Mouse (Mus musculus) gastrocnemius, postnatal 10 days (tissue): ENCODE measurements at regions not wholly inside any gene's neighbourhood (a gene's known extent, or its start where the extent isn't known, plus 50 kb on each side); places are given as distances from the start of the nearest gene placed in this dataset.
"Not testable (repeated sequence)": the region's sequence is repeated elsewhere in the genome, so short reads cannot be mapped to it uniquely, and the experiment has no call there.

ENCODE experiments used
- DNase-seq: peaks from one replicate; pipeline ENCODE4 v3.0.0; 2021; ENCODE audit warnings: mixed read lengths

DNA sequence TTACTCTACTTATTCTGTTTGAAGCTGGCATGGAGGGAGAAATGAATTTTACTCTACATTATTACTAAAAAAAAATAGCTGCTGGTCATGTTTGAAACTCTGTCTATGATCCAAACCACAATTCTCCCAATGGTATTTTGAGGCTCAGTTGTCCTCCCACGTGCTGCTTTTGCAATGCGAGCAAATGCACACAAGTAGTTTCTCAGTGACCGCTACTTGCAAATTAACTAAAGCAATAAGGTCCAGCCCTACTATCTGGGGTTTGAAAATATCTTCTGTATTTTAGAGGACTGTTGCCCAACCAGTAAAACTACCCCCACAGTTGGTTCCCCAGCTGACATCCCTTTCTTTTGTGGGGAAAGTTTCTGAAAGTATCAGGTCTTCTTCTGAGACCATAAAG, 276.0 kb downstream of the Cetn3 start:
- no peak for DNase-seq

DNA sequence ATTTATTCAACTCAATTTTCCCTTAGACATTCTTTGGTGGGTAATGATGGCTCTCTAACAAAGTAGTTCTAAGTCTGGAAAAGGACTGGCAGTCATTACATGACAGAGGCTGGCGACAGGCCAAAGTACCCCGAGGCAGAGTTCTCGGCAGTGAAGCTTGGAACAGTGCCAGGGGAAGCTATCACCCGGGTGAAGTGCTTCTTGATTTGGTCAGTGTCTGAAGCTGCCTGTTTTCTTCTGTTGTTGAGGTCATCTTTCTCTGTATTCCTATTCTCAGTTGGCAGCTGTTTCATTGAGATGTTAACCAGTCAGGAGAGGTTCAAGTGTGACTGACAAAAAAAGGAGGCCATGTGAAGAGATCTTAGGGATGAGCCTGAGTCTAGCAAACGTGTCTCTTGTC, 276.6 kb downstream of the Cetn3 start:
- peak; percentile 53 for DNase-seq

DNA sequence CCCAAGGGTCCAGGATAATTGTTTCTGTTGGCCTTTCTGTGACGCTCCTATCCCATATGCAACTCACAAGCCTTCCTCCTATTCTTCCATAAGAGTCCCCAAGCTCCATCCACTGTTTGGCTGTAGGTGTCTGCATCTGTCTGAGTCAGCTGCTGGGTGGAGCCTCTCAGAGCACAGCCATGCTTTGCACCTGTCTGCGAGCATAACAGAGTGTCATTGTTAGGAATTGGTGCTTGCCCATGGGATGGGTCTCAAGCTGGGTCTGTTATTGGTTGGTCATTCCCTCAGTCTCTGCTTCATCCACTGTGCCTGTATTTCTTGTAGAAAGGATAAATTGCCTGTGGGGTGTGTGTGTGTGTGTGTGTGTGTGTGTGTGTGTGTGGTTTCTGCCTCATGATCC, 281.0 kb downstream of the Cetn3 start:
- DNase-seq = not testable (repeated sequence)

DNA sequence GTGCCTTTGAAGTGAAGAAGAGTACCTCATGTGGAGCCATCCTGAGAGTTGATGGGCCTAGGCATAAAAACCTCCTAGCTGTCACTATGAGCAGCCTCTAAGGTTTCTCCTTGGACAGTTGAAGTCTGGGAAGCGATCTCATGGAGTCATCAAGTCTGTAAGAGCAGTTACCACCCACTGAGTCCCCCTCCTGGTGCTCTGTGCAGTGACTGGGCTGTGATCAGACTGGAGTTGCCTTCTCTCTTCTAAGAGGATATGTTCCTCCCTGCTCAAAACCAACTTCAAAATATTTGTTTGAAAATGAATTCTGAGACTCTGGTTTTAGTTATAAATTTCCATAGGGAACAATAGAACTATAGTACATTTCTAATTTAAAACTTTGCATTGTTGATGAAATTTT, 283.3 kb downstream of the Cetn3 start:
- no peak for DNase-seq

DNA sequence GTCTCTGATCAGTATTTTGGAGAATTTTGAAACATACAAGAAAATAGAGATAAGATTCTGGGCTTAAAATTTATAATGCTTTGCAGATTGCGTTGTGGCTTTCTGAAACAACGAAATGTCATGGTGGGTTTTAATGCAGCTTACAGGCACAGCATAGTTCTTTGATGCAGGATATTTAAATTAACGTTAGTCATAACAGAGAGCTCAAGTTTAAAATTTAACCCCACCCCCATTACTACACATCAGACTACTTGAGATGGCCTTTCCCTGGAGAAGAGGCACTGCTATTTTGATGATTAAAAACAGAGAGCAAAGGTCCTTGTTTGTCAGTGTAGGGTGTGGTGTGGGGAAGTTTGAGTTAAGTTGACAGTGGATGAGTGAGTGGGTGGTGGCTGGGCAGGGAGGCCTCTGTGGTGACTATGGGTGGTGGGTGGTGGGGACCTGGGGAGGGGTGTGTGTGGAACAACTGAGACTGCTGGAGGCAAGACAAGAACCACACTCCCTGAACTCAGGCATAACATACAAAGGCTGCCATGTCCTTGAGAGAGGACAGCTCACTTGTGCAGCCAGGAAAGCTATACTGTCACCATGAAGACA, 283.9 kb downstream of the Cetn3 start:
- DNase-seq = no peak

DNA sequence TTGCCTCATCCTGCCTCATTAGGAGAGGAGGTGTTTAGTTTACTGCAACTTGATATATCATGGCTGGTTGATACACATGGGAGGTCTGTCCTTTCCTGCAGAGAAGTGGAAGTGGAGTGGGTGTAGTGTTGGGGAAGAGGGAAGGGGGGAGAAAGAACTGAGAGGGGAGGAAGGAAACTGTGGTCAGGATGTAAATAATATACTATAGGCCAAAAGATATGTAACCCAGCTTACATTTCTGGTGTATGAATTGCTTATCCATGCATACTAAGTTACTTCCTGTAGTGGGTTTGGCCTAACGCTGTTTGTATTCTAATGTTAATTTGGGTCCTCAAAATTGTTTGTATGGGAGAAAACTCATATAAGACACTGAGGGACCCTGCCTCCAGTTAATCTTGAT, 289.6 kb downstream of the Cetn3 start:
- DNase-seq = no peak

DNA sequence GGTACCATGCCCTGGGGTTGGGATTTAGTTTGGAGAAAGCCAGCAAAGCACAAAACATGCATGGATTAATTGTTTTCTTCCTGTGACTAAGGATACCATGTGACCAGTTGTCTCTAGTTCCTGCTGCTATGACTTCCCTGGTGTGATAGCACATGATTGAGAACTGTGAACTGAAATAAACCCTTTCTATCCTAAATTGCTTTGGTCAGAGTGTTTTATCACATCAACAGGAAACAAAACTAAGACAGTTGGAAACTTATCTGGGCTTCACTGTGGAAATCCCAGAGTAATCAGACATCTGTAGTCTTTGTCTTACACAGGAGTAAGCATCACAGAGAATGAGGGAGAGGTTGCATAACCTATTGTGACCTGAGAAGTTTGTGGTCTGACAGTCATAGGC, 290.5 kb downstream of the Cetn3 start:
- no peak for DNase-seq

DNA sequence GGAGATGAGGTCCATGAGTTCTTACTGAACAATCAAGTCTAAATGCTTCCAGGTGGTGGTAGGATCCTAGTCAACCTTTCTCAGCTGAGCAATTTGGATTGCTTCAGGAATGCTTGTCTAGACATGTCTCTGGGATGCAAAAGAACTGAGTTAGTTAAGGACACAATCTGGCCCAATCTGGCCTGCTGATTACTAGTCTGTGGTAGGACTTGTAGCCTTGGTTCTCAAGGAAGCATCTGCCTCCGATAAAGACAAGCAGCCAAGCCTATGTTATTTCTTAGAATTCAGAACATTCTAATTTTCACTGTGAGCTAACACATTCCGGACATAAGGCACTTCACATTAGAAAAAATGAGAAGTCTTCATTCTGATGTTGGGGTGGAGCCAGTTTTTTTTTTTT, 298.5 kb downstream of the Cetn3 start:
- DNase-seq = no peak

DNA sequence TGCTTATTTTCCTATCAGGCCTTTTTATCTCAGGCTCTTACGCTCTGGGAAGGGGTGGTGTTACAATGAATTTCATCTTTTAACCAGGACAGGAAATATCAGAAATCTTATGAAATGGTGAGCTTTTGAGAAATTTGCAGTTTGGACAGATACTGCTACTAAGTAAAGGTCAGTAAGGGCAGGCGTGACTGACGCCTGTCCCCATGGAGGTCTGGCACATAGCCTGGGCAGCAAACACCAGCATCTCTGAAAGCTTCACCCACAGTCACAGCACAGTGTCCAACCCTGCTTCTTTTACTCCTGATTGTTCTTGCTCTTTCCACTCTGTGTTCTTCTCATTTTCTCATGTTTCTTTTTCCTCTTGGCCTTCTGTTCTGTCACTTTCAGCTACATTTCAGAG, 304.8 kb downstream of the Cetn3 start:
- DNase-seq = no peak

DNA sequence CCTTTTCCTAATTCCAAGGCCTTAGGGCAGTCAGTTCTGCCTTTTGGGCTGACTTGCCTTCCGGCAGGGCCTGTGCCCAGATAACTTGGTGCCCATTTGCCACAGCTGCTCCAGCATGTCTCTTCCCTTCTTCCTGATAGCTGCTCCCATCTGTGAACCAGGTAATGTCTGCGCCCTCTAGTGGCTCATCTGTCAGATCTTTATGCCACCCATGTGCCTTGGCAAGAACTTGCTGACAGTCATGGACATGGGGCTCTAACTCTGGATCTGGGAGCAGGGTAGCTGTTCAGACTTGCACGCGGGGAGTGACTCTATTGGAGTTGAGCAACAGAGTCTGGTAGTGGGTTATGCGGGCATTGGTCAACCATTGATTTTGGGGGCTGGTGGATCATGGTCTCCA, 309.3 kb downstream of the Cetn3 start:
- DNase-seq = peak; percentile 7

DNA sequence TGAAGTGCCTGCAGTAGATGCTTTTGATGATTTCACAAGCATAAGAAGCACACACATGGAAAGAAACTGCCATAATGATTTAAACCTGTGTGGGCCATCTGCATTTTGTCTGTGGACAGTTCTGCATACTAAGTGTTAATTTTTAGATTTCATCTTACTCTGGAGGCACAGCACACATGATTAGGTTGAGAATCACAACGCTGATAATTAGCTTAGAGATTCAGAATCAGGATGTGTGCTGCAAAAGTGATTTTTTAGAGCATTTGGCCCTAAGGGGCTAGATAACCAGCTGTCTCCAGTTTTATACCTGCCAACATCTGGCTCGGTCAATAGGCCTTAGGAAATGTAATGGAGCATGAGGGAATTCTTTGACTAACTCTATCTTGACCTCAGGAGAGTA, 323.2 kb downstream of the Cetn3 start:
- no peak for DNase-seq

DNA sequence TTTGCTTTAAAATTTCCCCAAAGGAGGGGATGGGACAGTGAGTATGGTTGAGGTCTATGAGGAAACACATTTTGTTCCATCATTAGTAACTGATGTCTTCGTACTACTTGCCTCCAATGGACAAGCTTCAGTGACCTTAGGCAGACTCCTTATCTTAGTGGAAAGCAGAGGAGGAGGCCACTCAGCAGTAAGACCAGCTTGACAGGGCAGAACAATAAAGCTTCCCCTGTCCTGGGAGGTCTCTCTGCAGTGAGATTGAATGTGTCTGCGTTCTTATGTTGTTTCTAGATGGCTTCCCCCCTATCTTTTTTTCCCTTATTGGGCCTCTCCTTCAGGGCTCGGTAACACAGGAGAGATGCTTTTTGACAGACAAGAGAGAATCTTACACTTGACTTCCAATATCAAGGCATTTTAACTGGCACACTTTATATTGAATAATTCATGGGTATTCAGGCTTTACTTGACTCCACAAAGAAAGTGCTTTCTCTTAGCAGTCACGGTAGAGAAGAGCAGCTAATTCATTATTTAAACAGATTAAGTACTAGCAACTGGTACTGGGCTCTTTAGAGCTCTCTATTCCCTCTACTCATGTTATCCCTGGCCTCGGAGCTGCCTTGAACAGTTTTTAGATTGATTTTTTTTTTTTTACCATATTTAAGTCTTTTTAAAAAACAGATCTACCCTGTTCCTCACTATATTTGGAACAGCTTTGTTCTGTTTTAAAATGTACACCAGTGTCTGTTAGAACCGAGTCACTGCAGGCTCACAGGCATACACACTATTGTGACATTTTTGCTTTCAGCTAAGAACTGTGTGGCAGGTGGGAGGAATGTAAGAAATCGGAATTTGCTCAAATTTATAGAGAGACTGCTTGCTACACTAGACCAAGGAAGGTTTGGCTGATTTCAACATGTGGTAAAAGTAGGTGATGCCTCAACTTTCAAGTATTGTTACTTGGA, 347.2 kb downstream of the Cetn3 start:
- no peak for DNase-seq
